Mouse (Mus musculus): Measurements from ENCODE around the gene Sez6.

Gene Sez6

DNA sequence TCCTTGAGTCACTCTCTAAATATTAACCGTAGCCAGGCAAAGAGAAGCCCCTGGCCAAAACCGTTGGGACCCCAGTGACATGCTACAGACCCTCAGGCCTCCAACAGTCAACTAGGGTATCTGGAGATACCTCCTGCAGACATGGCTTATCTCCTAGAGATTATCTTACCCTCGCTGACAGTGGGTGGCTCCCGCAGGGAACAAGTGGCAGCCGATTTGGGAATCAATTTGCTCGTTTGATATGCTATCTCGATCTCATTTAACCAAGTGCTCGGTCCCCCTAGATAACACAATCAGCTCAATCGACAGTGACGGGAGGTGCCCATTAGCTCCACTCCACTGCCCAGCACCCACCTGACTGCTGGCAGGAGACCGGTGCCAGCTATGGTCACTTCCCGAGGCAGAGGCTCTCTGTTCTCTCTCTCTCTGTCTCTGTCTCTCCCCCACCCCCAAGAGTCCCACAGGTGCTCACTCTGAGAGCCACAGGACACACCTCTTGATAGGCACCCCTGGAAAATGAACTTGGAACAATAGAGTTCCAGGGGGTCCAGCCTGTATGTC lies 19.6 kb downstream of the Sez6 start:
- DNase-seq = no peak

DNA sequence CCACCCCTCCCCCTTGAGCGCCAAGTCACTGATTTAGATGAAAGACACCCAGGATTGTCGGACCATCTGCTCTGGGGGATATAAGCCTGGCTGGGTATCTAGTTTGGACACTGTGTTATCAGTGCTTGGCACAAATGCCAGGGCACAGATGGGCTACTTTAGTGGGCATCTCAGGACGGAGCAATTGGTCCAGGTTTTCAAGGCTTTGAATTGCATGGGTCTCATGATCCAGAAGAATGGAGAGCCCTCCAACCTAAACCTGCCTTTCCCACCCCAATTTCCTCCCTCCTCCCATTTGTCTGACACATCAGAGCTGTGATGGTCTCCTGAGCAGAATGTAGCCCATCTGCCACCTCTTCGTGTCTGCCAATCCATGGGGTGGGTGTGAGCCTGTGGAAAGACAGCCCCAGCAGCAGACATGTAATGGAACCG lies 20.2 kb downstream of the Sez6 start:
- no peak for DNase-seq

DNA sequence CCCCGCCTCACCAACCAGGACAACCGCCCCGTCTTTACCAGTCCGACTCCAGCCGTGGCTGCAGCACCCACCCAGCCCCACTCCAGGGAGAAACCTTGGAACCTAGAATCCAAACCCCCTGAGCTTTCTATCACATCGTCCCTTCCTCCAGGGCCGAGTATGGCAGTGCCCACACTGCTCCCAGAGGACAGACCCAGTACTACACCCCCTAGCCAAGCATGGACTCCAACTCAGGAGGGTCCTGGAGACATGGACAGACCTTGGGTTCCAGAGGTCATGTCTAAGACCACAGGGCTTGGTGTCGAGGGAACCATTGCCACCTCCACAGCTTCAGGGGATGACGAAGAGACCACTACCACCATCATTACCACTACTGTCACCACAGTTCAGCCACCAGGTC lies 23.1 kb downstream of the Sez6 start:
- DNase-seq = no peak

DNA sequence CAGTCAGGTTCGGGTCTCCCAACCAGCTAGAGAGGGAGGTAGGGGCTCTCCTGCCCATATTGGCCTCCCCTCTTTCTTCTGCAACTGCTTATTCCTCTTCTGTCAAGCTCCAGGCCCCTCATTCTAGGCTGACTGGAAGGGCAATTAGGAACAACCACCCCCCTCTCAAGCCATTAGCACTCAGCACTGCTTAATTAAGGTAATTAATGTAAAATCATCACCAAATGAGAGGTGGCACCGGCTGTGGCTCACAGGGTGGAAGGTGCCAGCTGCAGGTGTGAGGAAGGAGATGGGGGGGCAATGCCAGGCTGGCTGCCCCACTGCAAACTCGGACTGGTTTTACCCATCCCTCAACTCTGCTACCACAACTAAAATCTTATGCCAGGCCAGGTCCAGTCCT lies 25.8 kb downstream of the Sez6 start:
- no peak for DNase-seq

DNA sequence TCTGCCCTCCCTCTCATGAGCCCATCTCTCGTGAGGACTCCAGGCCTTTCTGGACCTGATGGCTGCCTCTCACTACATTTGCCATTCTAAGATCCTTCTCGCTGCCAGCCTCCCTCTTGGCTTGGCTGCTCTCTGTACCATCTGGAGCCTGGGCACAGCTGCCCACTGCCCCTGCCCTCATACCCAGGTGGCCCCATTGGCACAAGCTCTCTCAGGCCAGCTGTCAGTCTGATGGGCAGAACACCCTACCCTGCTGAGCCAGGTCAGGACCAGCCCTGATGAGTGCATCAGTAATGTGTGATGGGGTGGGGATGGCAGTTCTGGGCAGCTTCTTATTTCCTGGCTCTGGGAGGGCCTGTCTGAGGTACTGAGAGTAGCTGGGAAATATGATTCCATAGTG lies 27.7 kb downstream of the Sez6 start:
- no peak for DNase-seq

GRCm38 (mm10) chr11:77958932-77959331 lies 28.3 kb downstream of the Sez6 start:
- no peak for DNase-seq

- peak; percentile 61 for DNase-seq
These were observed 29.6 kb downstream of the Sez6 start for GRCm38 (mm10) chr11:77960199-77960598.

DNA sequence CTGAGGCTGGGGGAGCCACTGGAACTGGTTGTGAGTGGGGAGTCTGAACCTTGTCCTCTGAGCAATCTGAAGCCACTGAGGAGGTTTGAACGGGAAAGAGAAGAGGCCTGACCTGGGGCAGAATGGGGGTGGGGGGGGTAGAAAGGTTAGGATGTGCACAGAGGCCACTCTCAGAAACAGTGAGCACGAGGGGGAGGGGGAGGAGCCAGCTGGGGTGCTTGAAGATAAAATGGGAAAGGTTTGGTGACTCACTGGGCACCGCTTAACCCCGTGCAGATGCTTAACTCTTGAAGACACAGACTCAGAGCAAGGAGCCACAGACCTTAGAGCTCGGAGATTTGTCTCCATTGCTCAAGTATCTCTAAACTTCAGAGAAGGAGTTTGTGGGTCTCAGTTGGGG lies 30.3 kb downstream of the Sez6 start:
- no peak for DNase-seq

- no peak for DNase-seq
These were observed 32.3 kb downstream of the Sez6 start for GRCm38 (mm10) chr11:77962946-77963345.

DNA sequence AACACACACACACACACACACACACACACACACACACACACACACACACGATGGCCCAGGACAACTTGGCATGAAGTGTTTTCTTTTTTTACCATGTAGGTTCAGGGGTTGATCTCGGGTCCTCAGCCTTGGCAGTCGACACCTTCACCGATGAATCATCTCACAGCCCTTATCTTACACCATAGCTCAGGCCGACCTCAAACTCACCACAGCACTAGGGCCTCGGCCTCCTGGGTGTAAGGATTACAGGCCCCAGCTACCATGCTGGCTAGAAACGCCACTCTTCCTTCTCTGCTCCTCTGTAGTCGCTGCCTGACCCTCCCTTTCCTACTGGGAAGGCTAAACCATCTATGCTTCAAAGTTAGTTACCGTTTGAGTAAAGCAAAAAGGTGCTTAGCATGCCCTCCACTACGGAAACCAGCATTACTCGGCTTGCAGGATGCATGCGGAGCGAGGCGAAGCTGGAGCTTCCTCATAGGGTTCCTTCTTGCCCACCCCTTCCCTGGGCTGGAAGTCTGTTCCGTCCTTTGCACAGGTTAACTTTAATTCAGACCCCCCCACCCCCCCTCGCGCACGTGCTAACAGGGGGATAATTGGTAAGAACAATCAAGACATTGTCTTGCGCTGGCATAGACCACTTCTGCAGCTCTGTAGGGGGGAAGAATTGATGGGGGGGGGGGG lies 34.0 kb downstream of the Sez6 start:
- DNase-seq = no peak

GRCm38 (mm10) chr11:77965101-77966036 lies 34.8 kb downstream of the Sez6 start:
- DNase-seq = peak; percentile 82

GRCm38 (mm10) chr11:77966037-77966391 lies 35.4 kb downstream of the Sez6 start:
- DNase-seq = no peak

- peak; percentile 80 for DNase-seq
These were observed 36.5 kb downstream of the Sez6 start for GRCm38 (mm10) chr11:77967114-77967513.

DNA sequence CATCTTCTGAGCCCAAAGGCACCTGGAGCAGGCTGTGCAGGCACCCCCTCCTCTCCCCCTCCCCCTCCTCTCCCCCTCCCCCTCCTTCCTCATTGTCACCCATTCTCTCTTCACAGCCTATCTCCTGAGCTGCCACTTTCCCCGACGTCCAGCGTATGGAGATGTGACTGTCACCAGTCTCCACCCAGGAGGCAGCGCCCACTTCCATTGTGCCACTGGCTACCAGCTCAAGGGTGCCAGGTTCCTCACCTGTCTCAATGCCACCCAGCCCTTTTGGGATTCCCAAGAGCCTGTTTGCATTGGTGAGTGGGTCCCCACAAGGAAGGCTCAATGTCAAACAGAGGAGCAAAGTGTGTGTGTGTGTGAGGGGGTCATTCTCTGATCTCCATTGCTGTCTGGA lies 38.2 kb downstream of the Sez6 start:
- DNase-seq = no peak

DNA sequence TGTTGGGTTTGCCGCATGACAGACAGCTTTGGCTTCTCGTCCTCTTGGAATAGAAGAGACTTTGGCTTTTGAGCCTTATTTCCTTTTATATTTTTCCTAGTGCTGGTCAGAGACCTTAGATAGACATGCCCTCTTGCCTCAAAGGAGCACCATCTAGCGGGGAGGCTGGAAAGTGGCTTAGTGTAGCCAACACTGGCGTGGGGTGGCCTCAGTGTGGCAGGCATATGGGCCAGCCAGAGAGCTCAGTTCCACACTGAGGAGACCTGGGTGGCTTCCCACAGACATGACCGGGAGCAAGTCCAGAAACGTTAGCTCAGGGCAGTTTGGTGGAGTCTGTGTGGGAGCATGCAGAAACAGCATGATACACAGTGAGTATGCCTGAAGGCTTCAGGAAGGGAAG lies 40.1 kb downstream of the Sez6 start:
- peak; percentile 1 for DNase-seq

DNA sequence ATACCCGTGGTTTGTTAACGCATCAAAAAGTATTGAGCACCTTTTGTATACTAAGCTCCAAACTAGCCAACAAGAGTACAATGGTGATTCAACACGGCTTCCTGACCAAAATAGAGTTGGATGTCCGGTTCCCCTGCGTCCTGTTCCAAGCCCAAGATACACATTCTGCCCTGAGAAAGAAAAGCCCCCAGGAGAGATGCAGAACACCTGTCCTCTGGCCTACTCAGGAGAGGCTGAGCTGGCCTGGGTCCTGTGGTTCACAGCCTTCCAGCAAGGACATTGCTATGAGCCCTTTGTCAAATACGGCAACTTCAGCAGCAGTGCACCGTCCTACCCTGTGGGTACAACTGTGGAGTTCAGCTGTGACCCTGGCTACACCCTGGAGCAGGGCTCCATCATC lies 42.9 kb downstream of the Sez6 start:
- no peak for DNase-seq

GRCm38 (mm10) chr11:77974325-77974724 lies 43.7 kb downstream of the Sez6 start:
- no peak for DNase-seq

GRCm38 (mm10) chr11:77975873-77976272 lies 45.3 kb downstream of the Sez6 start:
- no peak for DNase-seq

DNA sequence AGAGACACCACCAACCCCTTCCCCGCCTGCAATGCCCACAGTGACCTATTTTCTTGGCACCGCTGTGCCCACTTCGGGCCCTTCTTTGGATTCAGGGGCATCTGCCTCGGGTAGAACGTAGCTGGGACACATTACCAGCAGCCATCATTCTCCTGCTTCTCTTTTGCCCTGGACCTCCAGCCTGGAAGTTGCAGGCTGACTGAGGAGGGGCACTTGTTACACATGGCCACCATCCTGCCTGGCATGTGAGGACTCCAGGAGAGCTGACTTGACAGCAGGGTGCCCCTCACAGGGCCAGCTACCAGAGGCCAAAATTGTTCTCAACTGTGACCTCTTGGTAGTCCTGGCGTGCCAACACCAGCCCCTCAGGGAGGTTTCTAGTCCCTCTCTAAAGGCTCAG lies 47.6 kb downstream of the Sez6 start:
- DNase-seq = no peak

- DNase-seq = no peak
These were observed 48.7 kb downstream of the Sez6 start for GRCm38 (mm10) chr11:77979221-77979809.

DNA sequence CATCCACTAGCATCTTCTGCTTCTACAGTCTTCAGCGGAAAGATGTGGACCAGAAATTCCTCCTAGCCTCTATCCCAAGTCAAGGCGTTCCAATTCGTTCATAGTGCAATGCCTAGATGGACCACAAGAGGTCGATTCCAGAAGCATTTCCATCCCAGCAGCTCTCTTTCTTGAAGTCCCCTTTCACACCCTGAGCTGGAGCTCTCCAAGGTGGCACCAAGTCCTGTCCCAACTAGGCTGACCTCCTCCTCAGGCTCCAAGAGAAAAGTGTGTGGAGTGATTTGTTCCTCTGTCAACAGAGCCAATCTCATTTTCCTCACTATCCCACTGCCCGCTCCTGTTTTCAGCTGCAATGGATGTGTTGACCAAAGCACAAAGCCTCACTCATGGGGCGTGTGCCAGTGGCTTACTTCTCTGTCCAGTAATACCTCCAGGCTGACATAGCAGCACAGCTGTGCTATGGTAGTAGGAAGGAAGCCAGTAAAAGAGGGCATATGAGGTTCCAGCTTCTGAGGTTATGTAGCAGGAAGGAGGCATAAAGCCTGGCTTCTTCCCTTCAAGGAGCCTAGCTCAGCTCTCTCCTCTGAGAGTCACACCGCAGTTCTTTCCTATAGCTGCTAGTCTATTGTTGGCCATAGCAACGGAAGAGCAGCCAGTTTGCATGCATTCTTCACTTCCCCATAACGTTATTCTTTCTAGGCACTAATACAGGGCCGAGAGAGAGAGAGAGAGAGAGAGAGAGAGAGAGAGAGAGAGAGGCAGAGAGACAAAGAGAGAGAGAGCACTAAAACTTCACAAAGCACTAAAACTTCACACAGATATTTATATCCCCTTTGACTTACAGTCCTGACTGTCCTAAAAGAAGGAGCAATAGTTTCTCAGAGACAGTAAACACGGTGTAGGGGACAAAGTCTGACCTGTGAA lies 49.9 kb downstream of the Sez6 start:
- DNase-seq = peak; percentile 58

Measured in right cerebral cortex, postnatal 4 days (tissue).